Mouse (Mus musculus) hindbrain, embryonic 16.5 days (tissue): ENCODE data around the gene Ankrd2. TPM values are rescaled to one million over a fixed set of nuclear protein-coding genes. Genes with fewer than 3 reads are reported as not detected.

ENCODE experiments used
- ATAC-seq: fragments of 200-750 bp; cut with Nextera tagmentation; 2 replicates; pipeline ENCODE4 v1.8.0; 2017; ENCODE audit warnings: moderate TSS enrichment, moderate library complexity
- H3K27ac ChIP-seq: fragments of 300-500 bp; sonication (generic); 2 replicates; pipeline ENCODE4 v1.5.1; 2014; ENCODE audit warnings: low read depth, mild to moderate bottlenecking, control low read depth, low read length, moderate library complexity
- H3K27me3 ChIP-seq: fragments of 300-500 bp; sonication (generic); replicated peaks from 2 replicates; pipeline ENCODE4 v1.6.1; 2014; ENCODE audit warnings: low read length; ENCODE audit not compliant: control insufficient read depth, insufficient read depth
- H3K36me3 ChIP-seq: fragments of 300-500 bp; sonication (generic); 2 replicates; pipeline ENCODE4 v1.6.1; 2014; ENCODE audit warnings: mild to moderate bottlenecking, low read length, moderate library complexity, mixed read lengths; ENCODE audit not compliant: control insufficient read depth, insufficient read depth
- H3K4me1 ChIP-seq: fragments of 300-500 bp; sonication (generic); 2 replicates; pipeline ENCODE4 v1.6.1; 2014; ENCODE audit warnings: low read depth, low read length; ENCODE audit not compliant: control insufficient read depth, insufficient read depth
- H3K4me2 ChIP-seq: fragments of 300-500 bp; sonication (generic); 2 replicates; pipeline ENCODE4 v1.6.1; 2014; ENCODE audit warnings: mild to moderate bottlenecking, low read length, control low read depth, moderate library complexity
- H3K4me3 ChIP-seq: fragments of 300-500 bp; sonication (generic); 2 replicates; pipeline ENCODE4 v1.5.1; 2014; ENCODE audit warnings: mild to moderate bottlenecking, low read length, control low read depth, moderate library complexity
- H3K9ac ChIP-seq: fragments of 300-500 bp; sonication (generic); 2 replicates; pipeline ENCODE4 v1.6.1; 2014; ENCODE audit warnings: low read depth, mild to moderate bottlenecking, control low read depth, low read length, moderate library complexity
- H3K9me3 ChIP-seq: fragments of 300-500 bp; sonication (generic); 2 replicates; pipeline ENCODE4 v1.6.1; 2014; ENCODE audit warnings: mild to moderate bottlenecking, low read length, moderate library complexity; ENCODE audit not compliant: control insufficient read depth
- WGBS: fragments of 180-500 bp; shearing (Covaris S2); extraction: QIAGEN DNeasy Blood & Tissue Kit; methylation state at CpG from one replicate; pipeline ENCODE4 v1.1.7; 2014; 5-methylcytosine and 5-hydroxymethylcytosine counted together
- polyA plus RNA-seq: library from polyadenylated mRNA; unstranded; fragments of >200 nt; fragmentation: Nextera tagmentation; extraction: Ambion mirVana; gene quantifications from 2 replicates; pipeline ENCODE4 v1.2.1, GENCODE M21; 2015

Ankrd2 gene
- 1.1 and 1.5 TPM in 2 replicates for polyA plus RNA-seq

- Histone ChIP-seq H3K4me3 (no peak within 1 kb of the TSS), H3K27ac (no peak within 1 kb of the TSS), H3K36me3 (no peaks in the 10 kb centered on the region), H3K4me2 (no peak within 1 kb of the TSS), H3K9me3 (no peaks in the 10 kb centered on the region), H3K4me1 (peaks cover 5% of the 10 kb centered on the region), H3K27me3 (no peaks in the 10 kb centered on the region), H3K9ac (no peak within 1 kb of the TSS)
- 66% methylated on average over 19 of the region's 19 CpGs for WGBS
- ATAC-seq: peak; percentile 86
Observed at GRCm38 (mm10) chr19:42035456-42036248, at the start of gene Ankrd2. Gene Ankrd2 (plus strand): TSS chr19:42036000.

DNA sequence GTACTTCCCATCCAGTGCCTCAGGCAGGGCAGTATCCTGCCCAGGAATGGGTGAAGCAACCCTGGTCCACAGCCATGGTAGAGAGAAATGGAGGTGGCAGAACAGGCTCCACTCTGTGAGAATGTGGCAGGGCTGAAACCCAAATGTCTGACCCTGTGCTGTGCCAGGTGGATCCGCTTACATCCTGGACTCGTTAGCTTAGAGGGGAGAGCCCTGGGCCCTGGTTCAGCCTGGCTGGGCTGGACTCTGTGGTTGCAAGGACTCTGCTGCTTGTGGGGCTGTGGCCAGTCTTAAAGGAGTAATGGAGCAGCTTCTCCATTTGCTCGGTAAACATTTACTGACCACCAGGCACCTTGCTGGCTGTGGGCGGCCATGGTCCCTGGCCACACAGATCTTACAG lies 48.6 kb upstream of the Ankrd2 start:
- no peak overlapping the region for H3K27ac ChIP-seq
- no peaks in the 10 kb centered on the region for H3K9me3 ChIP-seq
- peaks cover 10% of the 10 kb centered on the region for H3K4me1 ChIP-seq
- no peaks in the 10 kb centered on the region for H3K36me3 ChIP-seq
- no peak overlapping the region for H3K4me3 ChIP-seq
- no peak for ATAC-seq
- H3K27me3 ChIP-seq: no peaks in the 10 kb centered on the region; the same call in 1 of the 2 replicates
- no peak overlapping the region for H3K4me2 ChIP-seq
- 90% methylated on average over 4 of the region's 4 CpGs for WGBS
- no peak overlapping the region for H3K9ac ChIP-seq

GRCm38 (mm10) chr19:41989810-41990209 lies 46.0 kb upstream of the Ankrd2 start:
- Histone ChIP-seq H3K9ac (no peak overlapping the region), H3K4me1 (peaks cover 13% of the 10 kb centered on the region), H3K9me3 (no peaks in the 10 kb centered on the region), H3K27me3 (no peaks in the 10 kb centered on the region), H3K4me3 (no peak overlapping the region), H3K4me2 (no peak overlapping the region), H3K36me3 (no peaks in the 10 kb centered on the region), H3K27ac (no peak overlapping the region)
- WGBS: 88% methylated on average over 6 of the region's 6 CpGs
- ATAC-seq: no peak

- 32% methylated on average over 6 of the region's 6 CpGs for WGBS
- H3K36me3 ChIP-seq: no peaks in the 10 kb centered on the region
- no peak overlapping the region for H3K4me2 ChIP-seq
- peak; percentile 58 for ATAC-seq
- no peak overlapping the region for H3K4me3 ChIP-seq
- no peak overlapping the region for H3K9ac ChIP-seq
- no peak overlapping the region; the same call in 1 of the 2 replicates for H3K27ac ChIP-seq
- peaks cover 13% of the 10 kb centered on the region for H3K4me1 ChIP-seq
- H3K9me3 ChIP-seq: no peaks in the 10 kb centered on the region
- H3K27me3 ChIP-seq: no peaks in the 10 kb centered on the region
Observed at GRCm38 (mm10) chr19:41991926-41992477, 43.8 kb upstream of the Ankrd2 start.

GRCm38 (mm10) chr19:41992971-41993370 lies 42.8 kb upstream of the Ankrd2 start:
- no peak overlapping the region for H3K27ac ChIP-seq
- no peaks in the 10 kb centered on the region for H3K9me3 ChIP-seq
- no peak for ATAC-seq
- no peaks in the 10 kb centered on the region for H3K36me3 ChIP-seq
- no peak overlapping the region for H3K4me2 ChIP-seq
- H3K4me3 ChIP-seq: no peak overlapping the region
- H3K4me1 ChIP-seq: peaks cover 13% of the 10 kb centered on the region
- no peak overlapping the region for H3K9ac ChIP-seq
- no peaks in the 10 kb centered on the region for H3K27me3 ChIP-seq
- WGBS: 85% methylated on average over 2 of the region's 2 CpGs

DNA sequence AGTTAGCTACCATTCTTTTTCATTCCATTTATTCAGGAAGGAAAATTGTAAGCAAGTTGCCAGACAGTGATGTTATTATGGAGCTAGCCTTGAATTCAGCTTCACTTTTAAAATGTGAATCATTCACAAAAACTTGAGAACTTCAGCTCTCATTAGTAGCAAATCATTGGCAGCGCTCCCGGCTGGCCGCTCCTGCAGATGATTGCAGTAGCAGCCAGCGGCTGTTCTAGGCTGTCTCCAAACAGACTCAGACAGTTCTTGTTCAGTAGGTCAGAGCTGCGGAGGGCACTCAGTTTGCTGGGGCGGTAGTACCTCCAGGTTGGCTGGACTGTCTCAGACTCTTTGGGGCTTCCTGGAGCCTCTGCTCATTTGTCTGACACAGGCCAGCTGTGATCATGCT lies 42.3 kb upstream of the Ankrd2 start:
- ATAC-seq: no peak
- Histone ChIP-seq H3K4me3 (no peak overlapping the region), H3K27me3 (no peaks in the 10 kb centered on the region), H3K9ac (no peak overlapping the region), H3K36me3 (no peaks in the 10 kb centered on the region), H3K27ac (no peak overlapping the region), H3K9me3 (no peaks in the 10 kb centered on the region), H3K4me1 (peaks cover 13% of the 10 kb centered on the region), H3K4me2 (no peak overlapping the region)
- 65% methylated on average over 6 of the region's 6 CpGs for WGBS

DNA sequence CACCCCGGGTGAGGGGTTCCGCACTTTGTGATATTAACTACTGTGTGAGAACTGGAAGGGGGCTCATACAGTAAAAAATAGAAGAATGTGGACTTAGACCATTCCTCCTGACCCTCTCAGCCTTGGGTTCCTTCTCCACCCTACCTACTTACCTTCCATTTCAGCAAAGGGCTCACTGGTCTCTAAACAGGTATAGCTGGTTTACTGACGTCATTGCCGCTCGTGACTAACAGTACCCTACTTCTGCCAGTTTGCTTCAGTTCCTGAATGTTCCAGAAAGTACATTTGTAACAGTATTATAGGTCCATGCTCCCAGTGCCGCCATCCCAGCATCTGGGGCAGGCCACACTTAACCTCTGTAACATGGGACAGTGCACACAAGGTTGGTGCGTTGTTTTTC lies 41.8 kb upstream of the Ankrd2 start:
- Histone ChIP-seq H3K4me2 (no peak overlapping the region), H3K36me3 (no peaks in the 10 kb centered on the region), H3K9ac (no peak overlapping the region), H3K4me1 (peaks cover 13% of the 10 kb centered on the region), H3K4me3 (no peak overlapping the region), H3K9me3 (no peaks in the 10 kb centered on the region), H3K27ac (no peak overlapping the region), H3K27me3 (no peaks in the 10 kb centered on the region)
- ATAC-seq: no peak
- 94% methylated on average over 7 of the region's 7 CpGs for WGBS

DNA sequence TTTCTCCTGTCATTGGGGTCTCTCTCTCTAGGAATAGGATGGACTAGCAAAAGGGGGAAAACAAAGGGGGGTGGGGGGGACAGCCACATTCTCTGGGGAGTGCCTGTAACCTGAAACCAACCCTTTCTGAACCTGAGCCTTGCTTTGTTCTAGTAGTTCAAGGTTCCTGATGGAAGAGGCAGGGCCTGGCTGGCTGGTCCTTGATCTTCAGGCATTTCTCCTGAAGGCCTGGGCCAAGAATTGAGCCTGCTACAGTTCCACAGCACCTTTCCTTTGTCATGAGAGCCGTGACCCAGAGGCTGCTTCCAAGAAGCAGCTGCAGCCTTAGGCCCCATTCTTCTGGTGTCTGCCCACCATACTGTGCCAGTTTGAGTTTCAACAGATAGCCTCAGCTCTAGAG lies 40.3 kb upstream of the Ankrd2 start:
- H3K27me3 ChIP-seq: no peaks in the 10 kb centered on the region
- H3K9me3 ChIP-seq: no peaks in the 10 kb centered on the region
- H3K4me2 ChIP-seq: no peak overlapping the region
- WGBS: 55% methylated on average over 1 of the region's 1 CpGs
- H3K36me3 ChIP-seq: no peaks in the 10 kb centered on the region
- H3K4me1 ChIP-seq: peaks cover 13% of the 10 kb centered on the region
- H3K9ac ChIP-seq: no peak overlapping the region
- H3K4me3 ChIP-seq: no peak overlapping the region
- no peak overlapping the region for H3K27ac ChIP-seq
- no peak for ATAC-seq

DNA sequence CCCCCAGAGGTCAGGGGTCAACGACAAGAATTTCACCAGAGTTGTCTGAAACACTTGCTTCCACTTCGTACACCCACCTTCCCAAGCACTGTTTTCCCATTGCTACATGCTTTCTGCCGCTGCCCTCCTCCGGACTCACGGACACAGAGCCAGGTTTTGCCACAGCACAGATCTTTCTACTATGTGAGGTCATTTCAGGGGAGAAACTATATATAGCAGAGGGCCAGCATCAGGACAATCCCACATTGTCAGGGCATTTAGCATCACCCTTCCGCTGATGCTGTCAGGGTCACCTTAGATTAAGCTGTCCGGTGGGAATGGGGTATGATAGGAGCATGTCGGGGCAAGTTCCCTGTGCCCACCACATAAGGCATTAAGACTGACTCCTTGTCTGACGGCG lies 38.7 kb upstream of the Ankrd2 start:
- Histone ChIP-seq H3K36me3 (no peaks in the 10 kb centered on the region), H3K9me3 (no peaks in the 10 kb centered on the region), H3K27ac (no peak overlapping the region), H3K27me3 (no peaks in the 10 kb centered on the region), H3K9ac (no peak overlapping the region), H3K4me2 (no peak overlapping the region), H3K4me1 (peaks cover 10% of the 10 kb centered on the region), H3K4me3 (no peak overlapping the region)
- 88% methylated on average over 10 of the region's 10 CpGs for WGBS
- no peak for ATAC-seq
